Mouse (Mus musculus) bone marrow, adult 2 months (tissue): Measurements from ENCODE around the gene Acads. TPM values are rescaled to one million over a fixed set of nuclear protein-coding genes. Genes with fewer than 3 reads are reported as not detected.
"Not testable (repeated sequence)": the region's sequence is repeated elsewhere in the genome, so short reads cannot be mapped to it uniquely, and the experiment has no call there.

Experiments used
- H3K27ac ChIP-seq: fragments of 200-500 bp; 2 replicates; pipeline ENCODE4 v1.5.1; 2012; ENCODE audit warnings: low read depth, mild to moderate bottlenecking, control low read depth, inconsistent platforms, low read length; ENCODE audit not compliant: control insufficient read depth, poor library complexity, insufficient read depth
- H3K4me1 ChIP-seq: fragments of 200-500 bp; 2 replicates; pipeline ENCODE4 v1.6.1; 2011; ENCODE audit warnings: low read length; ENCODE audit not compliant: control insufficient read depth, insufficient read depth
- H3K4me3 ChIP-seq: fragments of 200-500 bp; replicated peaks from 2 replicates; pipeline ENCODE3; 2011; ENCODE audit warnings: mild to moderate bottlenecking, low read depth, low read length, control low read depth; ENCODE audit not compliant: control insufficient read depth
- CTCF ChIP-seq: fragments of 200-500 bp; IDR thresholded peaks from 2 replicates; pipeline ENCODE4 v1.5.1; 2011; ENCODE audit warnings: low read length, control low read depth; ENCODE audit not compliant: control insufficient read depth, insufficient read depth
- POLR2A ChIP-seq: fragments of 200-500 bp; IDR thresholded peaks from 2 replicates; pipeline ENCODE4 v1.6.1; 2011; ENCODE audit warnings: low read depth, mild to moderate bottlenecking, control low read depth, low read length, borderline replicate concordance; ENCODE audit not compliant: control insufficient read depth
- WGBS: fragments of 180-500 bp; shearing (Covaris S2); methylation state at CpG from one replicate; pipeline ENCODE4 v1.1.7; 2018; 5-methylcytosine and 5-hydroxymethylcytosine counted together
- polyA plus RNA-seq: library from polyadenylated mRNA; stranded (reverse); fragments of >200 nt; gene quantifications from 2 replicates; pipeline ENCODE4 v1.2.4, GENCODE M21; 2011; ENCODE audit warnings: low replicate concordance; ENCODE audit not compliant: missing spikeins, insufficient read depth, insufficient read length

The Acads gene
- polyA plus RNA-seq, 1 experiment, result 23.7 TPM

DNA sequence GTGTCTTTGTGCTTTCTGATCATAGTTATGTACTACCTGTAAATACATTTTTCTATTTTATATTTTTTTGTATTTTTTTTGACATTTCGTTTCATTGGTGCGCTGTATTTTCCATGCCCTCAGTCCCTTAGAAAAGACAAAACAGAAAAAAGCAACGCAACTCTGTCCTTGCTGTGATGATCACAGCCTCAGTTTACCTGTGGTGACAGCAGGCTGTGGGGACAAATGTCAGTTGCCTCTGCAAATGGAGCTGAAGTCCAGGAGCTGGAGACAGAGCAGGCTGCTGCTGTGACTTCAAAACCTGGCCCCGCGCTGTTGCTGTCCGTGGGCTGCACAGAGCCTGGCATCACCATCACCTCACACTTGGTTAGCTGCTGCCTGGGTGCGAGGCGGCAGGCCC is 21.0 kb downstream of the Acads start, which contains the start of gene Gm10401:
TSS of gene Gm10401 (minus strand) at position 101 of the 400 bp plus-strand sequence.
- WGBS, result 97% methylated on average over 8 of the region's 8 CpGs

DNA sequence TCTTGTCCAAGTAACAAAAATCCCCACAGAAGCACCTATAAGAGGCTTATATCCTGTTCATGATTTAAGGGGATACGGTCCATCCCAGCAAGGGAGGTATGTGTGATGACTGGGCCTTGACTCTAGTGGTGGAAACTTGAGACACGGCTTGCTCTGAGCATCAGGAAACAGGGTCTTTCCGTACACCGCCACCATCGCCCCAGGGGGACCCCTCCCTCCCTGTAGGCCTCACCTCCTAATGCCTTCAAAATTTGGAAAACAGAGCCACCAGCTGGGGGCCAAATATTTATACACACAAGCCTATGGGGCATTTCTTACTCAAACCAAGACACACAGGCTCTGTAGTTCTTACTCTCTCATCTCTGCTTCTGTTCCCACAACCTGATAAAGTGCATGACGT is 27.4 kb downstream of the Acads start:
- no peak for TF ChIP-seq CTCF
- no peak for TF ChIP-seq POLR2A
- Histone ChIP-seq H3K4me3 (no peak overlapping the region), H3K27ac (no peak overlapping the region), H3K4me1 (no peaks in the 10 kb centered on the region)
- 93% methylated on average over 6 of the region's 6 CpGs for WGBS

More for the DNA sequence above, 21.0 kb downstream of the Acads start, which contains the start of gene Gm10401:
- Histone ChIP-seq H3K4me3 (no peak within 1 kb of the TSS), H3K27ac (no peak within 1 kb of the TSS), H3K4me1 (no peaks in the 10 kb centered on the region)
- TF ChIP-seq POLR2A, result no peak
- TF ChIP-seq CTCF, result no peak

- no peaks in the 10 kb centered on the region for H3K4me1 ChIP-seq
- no peak overlapping the region for H3K27ac ChIP-seq
- 66% methylated on average over 3 of the region's 3 CpGs for WGBS
- TF ChIP-seq POLR2A, result no peak
- TF ChIP-seq CTCF, result no peak
- no peak overlapping the region for H3K4me3 ChIP-seq
Measured at GRCm38 (mm10) chr5:115091015-115091414, 28.1 kb downstream of the Acads start.

DNA sequence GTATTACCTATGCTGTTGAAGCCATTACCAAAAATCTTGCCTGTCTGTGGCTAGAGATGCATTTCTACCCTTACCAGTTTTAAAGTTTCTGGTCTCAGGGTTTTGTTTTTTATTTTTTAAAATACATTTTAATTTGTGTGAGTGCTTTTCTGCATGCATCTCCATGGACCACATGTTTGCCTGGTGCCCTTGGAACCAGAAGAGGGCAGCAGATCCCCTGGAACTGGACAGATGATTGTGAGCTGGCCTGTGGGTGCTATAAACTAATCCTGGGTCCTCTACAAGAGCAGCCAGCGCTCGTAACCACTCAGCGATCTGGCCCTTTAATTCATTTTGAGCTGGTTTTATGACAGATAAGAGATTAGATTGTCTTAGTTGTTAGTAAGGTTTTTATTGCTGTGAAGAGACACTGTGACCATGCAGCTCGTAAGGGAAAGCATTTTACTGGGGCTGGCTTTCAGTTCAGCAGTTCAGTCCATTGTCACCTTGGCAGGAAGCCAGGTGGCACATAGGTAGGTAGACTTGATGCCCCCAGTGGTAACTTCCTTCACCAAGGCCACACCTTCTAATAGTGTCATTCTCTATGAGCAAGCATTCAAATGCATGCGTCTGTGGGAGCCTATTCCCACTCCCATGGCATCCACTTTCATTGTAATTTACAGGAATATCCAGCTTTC is 29.4 kb downstream of the Acads start:
- WGBS, result 95% methylated on average over 5 of the region's 5 CpGs
- TF ChIP-seq POLR2A (no peak), CTCF (0 out of 2 replicates have a peak, but pooled peaks have one; percentile 19)
- Histone ChIP-seq H3K4me3 (no peak overlapping the region), H3K4me1 (no peaks in the 10 kb centered on the region), H3K27ac (no peak overlapping the region)

DNA sequence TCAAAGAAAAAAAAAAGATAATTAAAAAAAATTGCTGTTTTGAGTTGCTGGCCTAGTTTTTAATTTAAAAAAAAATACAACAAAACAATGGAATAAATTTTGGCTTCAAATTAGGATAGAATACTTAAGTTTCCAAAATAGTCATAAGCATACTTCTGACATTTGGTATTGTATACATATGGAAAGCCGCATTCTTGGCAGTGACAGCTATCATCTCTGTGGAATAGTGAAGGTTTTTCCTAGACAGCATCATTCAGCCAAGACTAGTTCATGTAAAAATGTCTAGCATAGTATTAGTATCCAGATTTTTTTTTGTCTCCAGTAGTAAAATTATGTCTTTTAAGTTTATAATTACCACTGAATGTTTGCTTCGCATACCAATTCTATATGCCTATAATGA is 33.5 kb downstream of the Acads start:
- Histone ChIP-seq H3K27ac (no peak overlapping the region), H3K4me3 (no peak overlapping the region), H3K4me1 (no peaks in the 10 kb centered on the region)
- WGBS, result 96% methylated on average over 2 of the region's 2 CpGs
- TF ChIP-seq POLR2A (no peak), CTCF (no peak)

DNA sequence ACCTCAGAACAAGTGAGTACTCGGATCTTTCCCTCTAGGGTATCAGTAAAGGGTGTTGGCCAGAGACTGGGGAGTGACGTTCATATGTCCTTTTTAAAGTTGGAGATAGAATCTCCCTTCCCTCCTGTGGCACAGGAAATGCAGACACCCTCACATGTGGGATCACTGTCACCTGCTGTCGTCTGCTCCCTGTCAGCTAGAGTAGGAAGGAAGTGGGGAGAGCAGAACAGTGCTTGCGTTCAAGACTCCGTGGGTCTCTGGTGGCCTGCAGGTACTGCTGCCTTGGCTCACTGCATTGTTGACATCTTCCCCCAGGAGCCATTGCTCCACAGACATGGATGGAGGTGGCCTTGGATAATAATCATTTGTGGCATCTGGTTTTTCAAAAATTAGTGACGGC is 35.7 kb downstream of the Acads start:
- Histone ChIP-seq H3K4me3 (no peak overlapping the region), H3K27ac (no peak overlapping the region), H3K4me1 (no peaks in the 10 kb centered on the region)
- TF ChIP-seq CTCF (no peak), POLR2A (no peak)
- WGBS, result 55% methylated on average over 6 of the region's 6 CpGs

- TF ChIP-seq CTCF (no peak), POLR2A (no peak)
Measured at GRCm38 (mm10) chr5:115081636-115082035, 37.5 kb downstream of the Acads start.

GRCm38 (mm10) chr5:115076144-115076901 is 42.8 kb downstream of the Acads start:
- WGBS, result 41% methylated on average over 5 of the region's 5 CpGs
- Histone ChIP-seq H3K27ac (no peak overlapping the region), H3K4me1 (peaks cover 7% of the 10 kb centered on the region), H3K4me3 (no peak overlapping the region)
- TF ChIP-seq POLR2A, result no peak
- TF ChIP-seq CTCF, result peak; percentile 64

More at GRCm38 (mm10) chr5:115081636-115082035, 37.5 kb downstream of the Acads start:
- H3K4me3 ChIP-seq, result no peak overlapping the region
- H3K4me1 ChIP-seq, result no peaks in the 10 kb centered on the region
- H3K27ac ChIP-seq, result no peak overlapping the region
- WGBS, result 91% methylated on average over 5 of the region's 5 CpGs

- 0 out of 2 replicates have a peak overlapping the region, but pooled peaks have one; percentile 12 for H3K27ac ChIP-seq
- 67% methylated on average over 4 of the region's 4 CpGs for WGBS
- H3K4me1 ChIP-seq, result peaks cover 8% of the 10 kb centered on the region
- TF ChIP-seq CTCF (no peak), POLR2A (no peak)
- H3K4me3 ChIP-seq, result no peak overlapping the region
Measured at GRCm38 (mm10) chr5:115074749-115075148, 44.4 kb downstream of the Acads start.

- Histone ChIP-seq H3K4me1 (peaks cover 11% of the 10 kb centered on the region), H3K27ac (peak overlapping the region; percentile 42; the same call in 1 of the 2 replicates)
- not testable (repeated sequence) for H3K4me3 ChIP-seq
- 67% methylated on average over 8 of the region's 8 CpGs for WGBS
Measured at GRCm38 (mm10) chr5:115073306-115073705, 45.8 kb downstream of the Acads start.
